Comparison of ENCODE assay signal across 8 mouse cellular contexts in genomic region chr14:31780412-31781233, GRCm38 (mm10). TPM values are rescaled to one million over a fixed set of nuclear protein-coding genes. Genes with fewer than 3 reads are reported as not detected.
DNase-seq lines count a peak whose midpoint lies in the region; ATAC-seq lines count a peak whose summit lies in the region.

No protein-coding gene starts in this region.

- intact Hi-C loops in heart, postnatal 25 days (cut with DNase I), result no loop called here

- ATAC-seq in heart, embryonic 14.5 days (ENCODE audit: insufficient number of reproducible peaks, insufficient read depth, low FRiP score, low read depth), result no peak
- peak; percentile 46; the same call in 1 of the 2 replicates for ATAC-seq in forebrain, embryonic 12.5 days (ENCODE audit: low FRiP score)
- no peak for ATAC-seq in midbrain, embryonic 16.5 days

- H3K9ac ChIP-seq in heart, embryonic 14.5 days (ENCODE audit: low read length), result peak overlapping the region; percentile 64
- peak overlapping the region; percentile 29; the same call in 1 of the 2 replicates for H3K9ac ChIP-seq in forebrain, embryonic 12.5 days
- peak overlapping the region; percentile 60 for H3K9ac ChIP-seq in midbrain, embryonic 16.5 days (ENCODE audit: low read depth, low read length)

- no peaks in the 10 kb centered on the region for H3K27me3 ChIP-seq in heart, embryonic 14.5 days (ENCODE audit: control insufficient read depth, insufficient read depth, low read length)
- no peaks in the 10 kb centered on the region for H3K27me3 ChIP-seq in forebrain, embryonic 12.5 days
- no peaks in the 10 kb centered on the region for H3K27me3 ChIP-seq in midbrain, embryonic 16.5 days (ENCODE audit: control insufficient read depth, insufficient read depth, low read depth, low read length)

- H3K4me1 ChIP-seq in heart, embryonic 14.5 days (ENCODE audit: control insufficient read depth in 2 of 2, insufficient read depth in 2 of 2, low read length in 2 of 2), result peaks cover 2 to 20% of the 10 kb centered on the region in 2 experiments; a peak in 3 of 4 replicates
- H3K4me1 ChIP-seq in forebrain, embryonic 12.5 days, result peaks cover 26% of the 10 kb centered on the region
- H3K4me1 ChIP-seq in midbrain, embryonic 16.5 days (ENCODE audit: control insufficient read depth, insufficient read depth, low read length), result peaks cover 24% of the 10 kb centered on the region

- no peaks in the 10 kb centered on the region for H3K36me3 ChIP-seq in heart, embryonic 14.5 days (ENCODE audit: control insufficient read depth, insufficient read depth, low read length)
- H3K36me3 ChIP-seq in forebrain, embryonic 12.5 days (replicated peaks), result no peaks in the 10 kb centered on the region
- no peaks in the 10 kb centered on the region for H3K36me3 ChIP-seq in midbrain, embryonic 16.5 days (ENCODE audit: control insufficient read depth, insufficient read depth, low read length)

- peak overlapping the region; percentile 59 for H3K4me2 ChIP-seq in heart, embryonic 14.5 days (ENCODE audit: low read length)
- peak overlapping the region; percentile 49 for H3K4me2 ChIP-seq in forebrain, embryonic 12.5 days
- peak overlapping the region; percentile 61 for H3K4me2 ChIP-seq in midbrain, embryonic 16.5 days (ENCODE audit: low read length)

- no peak for DNase-seq in heart, postnatal 25 days (ENCODE audit: low spot score)
- DNase-seq in MN1 (ENCODE audit: low spot score), result peak; percentile 28
- peak; percentile 15 to 29 for DNase-seq in layer of hippocampus, postnatal 10 days (ENCODE audit: low spot score in 2 of 2)
- DNase-seq in urinary bladder, postnatal 14 days (ENCODE audit: low spot score), result no peak
- DNase-seq in adrenal gland, adult 8-10 months, result no peak

- peak overlapping the region; percentile 79 to 80 for H3K27ac ChIP-seq in heart, embryonic 14.5 days (replicated peaks in 1 of 2; ENCODE audit: control insufficient read depth in 1 of 2, insufficient read depth in 1 of 2, low read depth in 2 of 2, low read length in 2 of 2)
- peak overlapping the region; percentile 86 for H3K27ac ChIP-seq in forebrain, embryonic 12.5 days
- peak overlapping the region; percentile 83 for H3K27ac ChIP-seq in midbrain, embryonic 16.5 days (ENCODE audit: low read length)

- peak overlapping the region in 1 of 2 experiments; percentile 23; a peak in 3 of 4 replicates for H3K4me3 ChIP-seq in heart, embryonic 14.5 days (ENCODE audit: control insufficient read depth in 1 of 2, insufficient read depth in 1 of 2, low read depth in 1 of 2, low read length in 2 of 2)
- peak overlapping the region; percentile 21; the same call in 1 of the 2 replicates for H3K4me3 ChIP-seq in forebrain, embryonic 12.5 days (replicated peaks)
- H3K4me3 ChIP-seq in midbrain, embryonic 16.5 days (ENCODE audit: low read depth, low read length), result peak overlapping the region; percentile 33

- WGBS in heart, embryonic 14.5 days, result 76% methylated on average over 11 of the region's 11 CpGs
- 22% methylated on average over 11 of the region's 11 CpGs for WGBS in forebrain, embryonic 12.5 days
- WGBS in midbrain, embryonic 16.5 days, result 21% methylated on average over 11 of the region's 11 CpGs

- H3K9me3 ChIP-seq in heart, embryonic 14.5 days (ENCODE audit: control insufficient read depth, low read length), result no peaks in the 10 kb centered on the region
- H3K9me3 ChIP-seq in forebrain, embryonic 12.5 days, result no peaks in the 10 kb centered on the region
- no peaks in the 10 kb centered on the region for H3K9me3 ChIP-seq in midbrain, embryonic 16.5 days (replicated peaks; ENCODE audit: control insufficient read depth, low read length, poor library complexity, severe bottlenecking)

RNA-seq across cellular contexts. Expression of gene Ankrd28, which starts 49.8 kb away (rescaled TPM):
- 8.0 and 8.9 TPM in 2 replicates for polyA plus RNA-seq in heart, embryonic 14.5 days (2014; fragmentation: Nextera tagmentation; extraction: Ambion mirVana)
- total RNA-seq in heart, postnatal 25 days (2021), result 10 to 100 TPM; 23.7 to 27.1 TPM
- 16.4 and 16.7 TPM in 2 replicates for polyA plus RNA-seq in forebrain, embryonic 12.5 days (2016; fragmentation: Nextera tagmentation; extraction: Ambion mirVana)
- 10 to 100 TPM; 57.7 to 63.9 TPM for total RNA-seq in layer of hippocampus, postnatal 10 days (2021)
- polyA plus RNA-seq in midbrain, embryonic 16.5 days (2015; fragmentation: Nextera tagmentation; extraction: Ambion mirVana), result 9.4 and 10.1 TPM in 2 replicates
- 10 to 100 TPM; 18.5 to 30.1 (median 22.4) TPM for total RNA-seq in adrenal gland, adult 8-10 months (2022)

Comparison
In these comparisons a context has a peak if more than half of its experiments do, and no peak if none do; other contexts are left out.
1. DNase-seq: peak in MN1 (single experiment) and layer of hippocampus, postnatal 10 days (2 of 2); none in heart, postnatal 25 days (single experiment), urinary bladder, postnatal 14 days (single experiment) and adrenal gland, adult 8-10 months (single experiment).
2. Peak in every context shown above with its lines, with median percentiles within 50 percentile points of each other: H3K27ac ChIP-seq, H3K4me2 ChIP-seq and H3K9ac ChIP-seq.